Mouse (Mus musculus): ENCODE measurements around the gene Rnf25.

DNA sequence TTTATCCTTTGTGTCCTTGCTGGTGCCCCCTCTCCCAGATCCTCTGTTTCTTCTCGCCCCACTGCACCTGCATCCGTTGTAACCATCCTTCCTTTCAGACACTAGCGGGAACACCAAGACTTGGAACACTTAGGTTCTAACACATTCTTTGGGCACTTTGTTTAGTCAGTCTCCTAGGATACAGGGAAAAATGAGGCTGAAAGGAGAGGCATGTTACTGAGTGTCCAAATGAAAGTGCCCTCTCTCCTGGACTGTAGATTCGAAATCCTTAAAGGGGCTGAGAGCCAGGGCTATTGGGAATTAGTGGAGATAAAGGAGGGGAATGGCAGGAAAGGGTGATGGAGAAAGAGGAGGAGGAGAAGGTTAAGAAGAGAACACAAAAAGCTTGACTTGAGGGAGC lies 57.0 kb downstream of the Rnf25 start, which contains the start of gene Usp37:
- TF ChIP-seq CTCF (IDR thresholded peaks at IDR 0.05; ENCODE audit: control insufficient read depth, insufficient read depth, low read length) (no peak), POLR2A (IDR thresholded peaks at IDR 0.05; ENCODE audit: borderline replicate concordance, control insufficient read depth, low read depth, low read length) (no peak)

Measured in bone marrow, adult 2 months (tissue).